Mouse (Mus musculus) T-helper 17 cell (primary cell): ENCODE data around the gene Ffar1.

Source experiments
- in situ Hi-C, 2 experiments: fragments of 300-600 bp; cut with MboI, MseI; formaldehyde crosslinking; loops; 1 replicate in 1 of 2; 2 replicates in 1 of 2; pipeline ENCODE4 v1.15.1; 2025; ENCODE audit warnings: high pct_unique_total_duplicates in 2 of 2

Gene Ffar1

GRCm38 (mm10) chr7:30861464-30861863 is at the start of gene Ffar1:
Gene Ffar1 (minus strand): TSS chr7:30861564.
- in situ Hi-C loops, result loop anchor here in 1 of 2 experiments (5.0 kb wide), 1 partner anchor 64 kb away; no protein-coding TSS in a partner anchor

GRCm38 (mm10) chr7:30909773-30910172 is 48.4 kb upstream of the Ffar1 start:
- in situ Hi-C loops, result no loop called here

- in situ Hi-C loops, result no loop called here
Measured at GRCm38 (mm10) chr7:30908992-30909431, 47.6 kb upstream of the Ffar1 start.

GRCm38 (mm10) chr7:30908277-30908991 is 47.1 kb upstream of the Ffar1 start:
- in situ Hi-C loops, result no loop called here

GRCm38 (mm10) chr7:30904042-30904441 is 42.7 kb upstream of the Ffar1 start:
- in situ Hi-C loops, result loop anchor here in 1 of 2 experiments (5.0 kb wide), 1 partner anchor 63 kb away; no protein-coding TSS in a partner anchor

- in situ Hi-C loops, result no loop called here
Measured at GRCm38 (mm10) chr7:30895217-30895616, 33.9 kb upstream of the Ffar1 start.

GRCm38 (mm10) chr7:30892515-30892914 is 31.2 kb upstream of the Ffar1 start:
- in situ Hi-C loops, result no loop called here

GRCm38 (mm10) chr7:30891746-30892145 is 30.4 kb upstream of the Ffar1 start:
- in situ Hi-C loops, result no loop called here

- in situ Hi-C loops, result no loop called here
Measured at GRCm38 (mm10) chr7:30890681-30891080, 29.3 kb upstream of the Ffar1 start.

- in situ Hi-C loops, result no loop called here
Measured at GRCm38 (mm10) chr7:30888786-30889185, 27.4 kb upstream of the Ffar1 start.

GRCm38 (mm10) chr7:30887568-30888188 is 26.3 kb upstream of the Ffar1 start:
- in situ Hi-C loops, result no loop called here

- in situ Hi-C loops, result no loop called here
Measured at GRCm38 (mm10) chr7:30886852-30887251, 25.5 kb upstream of the Ffar1 start.

- in situ Hi-C loops, result no loop called here
Measured at GRCm38 (mm10) chr7:30884047-30884446, 22.7 kb upstream of the Ffar1 start.

- in situ Hi-C loops, result no loop called here
Measured at GRCm38 (mm10) chr7:30881367-30881766, 20.0 kb upstream of the Ffar1 start.

GRCm38 (mm10) chr7:30880176-30880575 is 18.8 kb upstream of the Ffar1 start, which contains the start of gene Cd22:
Gene Cd22 (minus strand): TSS chr7:30880342.
- in situ Hi-C loops, result no loop called here

- in situ Hi-C loops, result no loop called here
Measured at GRCm38 (mm10) chr7:30878950-30879349, 17.6 kb upstream of the Ffar1 start.

GRCm38 (mm10) chr7:30873083-30873482 is 11.7 kb upstream of the Ffar1 start:
- in situ Hi-C loops, result no loop called here

GRCm38 (mm10) chr7:30863386-30863785 is 2.0 kb upstream of the Ffar1 start:
- in situ Hi-C loops, result loop anchor here in 1 of 2 experiments (5.0 kb wide), 1 partner anchor 66 kb away; no protein-coding TSS in a partner anchor

- in situ Hi-C loops, result loop anchor here (5.0 to 10.0 kb wide), 2 partner anchors 63 to 175 kb away; no protein-coding TSS in a partner anchor
Measured at GRCm38 (mm10) chr7:30859635-30860402, 1.5 kb downstream of the Ffar1 start.

GRCm38 (mm10) chr7:30859290-30859634 is 2.1 kb downstream of the Ffar1 start:
- in situ Hi-C loops, result loop anchor here in 1 of 2 experiments (10.0 kb wide), 1 partner anchor 174 kb away; no protein-coding TSS in a partner anchor

- in situ Hi-C loops, result loop anchor here in 1 of 2 experiments (10.0 kb wide), 1 partner anchor 173 kb away; no protein-coding TSS in a partner anchor
Measured at GRCm38 (mm10) chr7:30857746-30858145, 3.6 kb downstream of the Ffar1 start.

GRCm38 (mm10) chr7:30856078-30856477 is 5.3 kb downstream of the Ffar1 start, which contains the start of gene Ffar3:
Gene Ffar3 (minus strand): TSS chr7:30856178.
- in situ Hi-C loops, result loop anchor here in 1 of 2 experiments (10.0 kb wide), 1 partner anchor 171 kb away; no protein-coding TSS in a partner anchor
